In the genomic region with DNA sequence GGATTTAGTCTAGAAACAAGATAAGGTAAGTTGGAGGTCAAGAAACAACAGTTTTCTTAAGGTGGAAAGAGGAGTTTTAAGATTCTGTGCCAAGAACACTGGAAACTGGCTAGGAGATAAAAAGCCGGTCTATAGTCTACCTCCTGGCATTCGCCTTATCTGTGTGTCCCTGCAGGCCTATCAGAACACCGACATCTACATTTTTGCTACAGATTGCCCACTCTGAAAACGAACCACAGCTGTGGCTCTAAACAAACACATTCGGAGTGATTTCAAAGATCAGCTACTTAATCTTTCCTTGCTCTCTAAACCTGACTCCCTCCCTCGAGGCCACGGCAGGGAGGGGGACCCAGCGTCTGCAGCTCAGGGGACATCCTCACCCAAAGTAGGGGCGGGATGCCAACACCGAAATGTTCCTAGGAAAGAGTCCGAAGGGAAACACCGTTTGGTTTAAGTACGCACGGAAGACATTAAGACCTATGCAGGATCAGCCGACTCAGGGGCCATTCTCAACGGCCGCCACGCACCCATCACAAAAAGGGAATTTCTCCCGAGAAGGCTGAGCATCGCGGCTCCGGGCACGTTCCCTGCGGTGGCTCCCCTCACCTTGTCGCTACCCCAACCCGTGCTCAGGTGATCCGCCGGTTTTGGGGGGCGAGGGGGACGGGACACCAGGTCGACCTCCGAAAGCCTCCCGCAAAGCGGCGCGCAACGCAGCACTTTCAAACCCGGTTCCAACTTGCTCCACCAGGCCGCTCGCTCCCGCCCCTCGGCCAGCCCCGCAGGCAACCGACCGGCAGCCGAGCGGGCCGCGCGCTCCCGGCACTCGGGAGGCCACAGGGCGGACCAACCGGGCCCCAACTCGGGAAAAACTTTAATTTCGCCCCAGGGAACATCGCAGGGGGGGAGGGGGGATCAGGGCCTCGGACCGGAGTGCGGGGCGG, we compare ENCODE assay signal across 1 mouse cellular context.
TF ChIP-seq lines count a peak whose summit lies in the region.

No protein-coding gene starts in this region.

TF ChIP-seq in ES-E14, 5 proteins besides CTCF, POLR2A, EP300 and RAD21 (continued from another document):
- TF ChIP-seq ZNF384 (IDR thresholded peaks at IDR 0.05; ENCODE audit: low read depth, low read length), result no peak
- no peak for TF ChIP-seq ZC3H11A (IDR thresholded peaks at IDR 0.05; ENCODE audit: borderline replicate concordance, low read depth, low read length)
- TF ChIP-seq MAFK (IDR thresholded peaks at IDR 0.05; ENCODE audit: insufficient read depth, low read depth, low read length), result no peak
- TF ChIP-seq CHD2 (IDR thresholded peaks at IDR 0.05; ENCODE audit: low read depth, low read length), result no peak
TF ChIP-seq in ES-E14: peak in this region for 0.
